Mouse (Mus musculus) midbrain, embryonic 10.5 days (tissue): ENCODE data around the gene Cetn4. TPM values are rescaled to one million over a fixed set of nuclear protein-coding genes. Genes with fewer than 3 reads are reported as not detected.

Experiments used
- DNase-seq: peaks from one replicate; pipeline ENCODE4 v3.0.0-alpha.2; 2017; ENCODE audit warnings: low spot score
- H3K27ac ChIP-seq: fragments of 300-500 bp; sonication (generic); replicated peaks from 2 replicates; pipeline ENCODE4 v1.5.1; 2016; ENCODE audit warnings: mild to moderate bottlenecking
- H3K27me3 ChIP-seq: fragments of 300-500 bp; sonication (generic); 2 replicates; pipeline ENCODE4 v1.6.1; 2016; ENCODE audit warnings: low read depth, mild to moderate bottlenecking; ENCODE audit not compliant: poor library complexity, severe bottlenecking
- H3K36me3 ChIP-seq: fragments of 300-500 bp; sonication (generic); 2 replicates; pipeline ENCODE4 v1.6.1; 2016; ENCODE audit warnings: mild to moderate bottlenecking, moderate library complexity
- H3K4me1 ChIP-seq: fragments of 300-500 bp; sonication (generic); 2 replicates; pipeline ENCODE4 v1.6.1; 2016
- H3K4me3 ChIP-seq: fragments of 300-500 bp; sonication (generic); 2 replicates; pipeline ENCODE4 v1.5.1; 2016; ENCODE audit warnings: mild to moderate bottlenecking, moderate library complexity
- H3K9me3 ChIP-seq: fragments of 300-500 bp; sonication (generic); replicated peaks from 2 replicates; pipeline ENCODE4 v1.6.1; 2016; ENCODE audit warnings: mild to moderate bottlenecking
- WGBS: fragments of 180-500 bp; shearing (Covaris S2); methylation state at CpG from one replicate; pipeline ENCODE4 v1.1.7; 2016; 5-methylcytosine and 5-hydroxymethylcytosine counted together
- polyA plus RNA-seq: library from polyadenylated mRNA; unstranded; fragments of >200 nt; fragmentation: Nextera tagmentation; extraction: Ambion mirVana; gene quantifications from 2 replicates; pipeline ENCODE4 v1.2.1, GENCODE M21; 2016

Gene Cetn4
- polyA plus RNA-seq, 1 experiment from 2014 or later, result 1.7 TPM

DNA sequence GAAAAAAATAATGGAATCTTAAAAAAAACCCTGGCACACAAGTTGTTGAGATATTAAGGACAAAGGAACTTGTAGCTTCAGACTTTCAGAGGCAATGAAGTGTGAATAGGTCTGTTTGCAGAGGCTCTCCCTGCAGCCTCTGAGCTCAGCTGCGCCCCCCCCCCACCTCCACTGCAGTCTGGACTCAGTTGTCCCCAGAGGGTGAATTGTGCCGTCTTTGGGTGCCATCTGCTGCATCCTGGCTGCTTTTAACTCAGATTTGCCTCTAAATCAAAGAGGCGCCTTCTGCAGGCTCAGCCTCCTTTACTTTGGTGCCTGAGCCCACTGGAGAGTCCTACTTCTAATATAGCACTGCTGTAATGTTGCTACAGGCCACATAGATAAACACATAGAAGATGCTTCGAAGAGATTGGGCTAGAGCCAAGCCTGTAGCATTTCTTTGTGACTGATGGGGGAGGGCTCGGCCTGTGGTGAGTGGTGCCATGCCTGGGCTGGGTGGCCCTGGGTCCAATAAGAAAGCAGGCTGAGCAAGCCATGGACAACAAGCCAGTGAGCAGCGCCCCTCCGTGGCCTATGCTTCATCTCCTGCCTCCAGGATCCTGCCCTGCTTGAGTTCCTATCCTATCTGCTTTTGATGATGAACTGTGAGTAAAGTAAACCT lies 21.5 kb downstream of the Cetn4 start:
- peaks cover 8% of the 10 kb centered on the region; the same call in 1 of the 2 replicates for H3K4me1 ChIP-seq
- H3K4me3 ChIP-seq, result no peak overlapping the region
- WGBS, result 74% methylated on average over 7 of the region's 7 CpGs
- H3K36me3 ChIP-seq, result no peaks in the 10 kb centered on the region
- no peaks in the 10 kb centered on the region for H3K27me3 ChIP-seq
- no peaks in the 10 kb centered on the region for H3K9me3 ChIP-seq
- no peak for DNase-seq
- 0 out of 2 replicates have a peak overlapping the region, but pooled peaks have one; percentile 1 for H3K27ac ChIP-seq

DNA sequence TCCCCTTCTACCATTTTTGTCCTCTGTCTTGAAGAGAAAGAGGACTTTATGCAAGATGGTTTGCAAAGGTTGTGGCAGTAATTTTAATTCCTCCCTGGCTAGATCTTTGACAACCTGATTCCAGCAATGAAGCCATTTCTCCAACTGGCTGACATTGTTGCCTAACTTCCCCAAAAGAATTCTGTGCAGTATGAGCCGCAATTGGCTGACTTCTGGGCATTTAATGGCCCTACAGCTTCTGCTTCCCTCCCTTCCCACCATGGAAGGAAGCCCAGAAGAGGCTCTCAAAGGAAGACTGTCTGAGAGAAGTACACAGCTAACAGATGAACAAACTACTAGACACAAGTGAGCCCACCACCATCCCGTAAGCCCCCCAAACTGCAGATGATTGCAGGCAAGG lies 23.3 kb downstream of the Cetn4 start:
- DNase-seq, result no peak
- 94% methylated on average over 2 of the region's 2 CpGs for WGBS
- no peak overlapping the region for H3K27ac ChIP-seq
- H3K9me3 ChIP-seq, result no peaks in the 10 kb centered on the region
- H3K27me3 ChIP-seq, result no peaks in the 10 kb centered on the region
- no peak overlapping the region for H3K4me3 ChIP-seq
- peaks cover 8% of the 10 kb centered on the region; the same call in 1 of the 2 replicates for H3K4me1 ChIP-seq
- H3K36me3 ChIP-seq, result no peaks in the 10 kb centered on the region

DNA sequence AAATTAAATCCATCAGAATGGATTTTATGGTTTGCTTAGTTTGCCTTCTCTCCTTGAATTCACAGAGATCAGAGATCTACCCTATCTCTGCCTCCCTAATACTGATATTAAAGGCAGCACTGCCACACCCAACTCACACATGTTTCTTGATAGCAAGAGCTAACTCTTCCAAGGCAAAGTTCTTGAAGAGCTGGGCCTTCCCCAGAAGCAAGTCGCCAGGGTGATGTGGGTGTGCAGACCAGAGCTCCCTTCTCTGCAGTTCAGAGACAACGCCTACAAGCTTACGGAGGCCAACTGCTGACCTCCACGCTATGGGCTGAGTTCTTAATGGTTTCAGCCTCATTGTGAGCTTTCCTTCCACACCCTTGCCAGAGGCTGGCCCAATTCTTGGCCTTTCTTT lies 29.3 kb downstream of the Cetn4 start:
- Histone ChIP-seq H3K27ac (no peak overlapping the region), H3K9me3 (no peaks in the 10 kb centered on the region), H3K4me1 (no peaks in the 10 kb centered on the region), H3K27me3 (no peaks in the 10 kb centered on the region), H3K36me3 (no peaks in the 10 kb centered on the region), H3K4me3 (no peak overlapping the region)
- no peak for DNase-seq
- WGBS, result 81% methylated on average over 4 of the region's 4 CpGs

DNA sequence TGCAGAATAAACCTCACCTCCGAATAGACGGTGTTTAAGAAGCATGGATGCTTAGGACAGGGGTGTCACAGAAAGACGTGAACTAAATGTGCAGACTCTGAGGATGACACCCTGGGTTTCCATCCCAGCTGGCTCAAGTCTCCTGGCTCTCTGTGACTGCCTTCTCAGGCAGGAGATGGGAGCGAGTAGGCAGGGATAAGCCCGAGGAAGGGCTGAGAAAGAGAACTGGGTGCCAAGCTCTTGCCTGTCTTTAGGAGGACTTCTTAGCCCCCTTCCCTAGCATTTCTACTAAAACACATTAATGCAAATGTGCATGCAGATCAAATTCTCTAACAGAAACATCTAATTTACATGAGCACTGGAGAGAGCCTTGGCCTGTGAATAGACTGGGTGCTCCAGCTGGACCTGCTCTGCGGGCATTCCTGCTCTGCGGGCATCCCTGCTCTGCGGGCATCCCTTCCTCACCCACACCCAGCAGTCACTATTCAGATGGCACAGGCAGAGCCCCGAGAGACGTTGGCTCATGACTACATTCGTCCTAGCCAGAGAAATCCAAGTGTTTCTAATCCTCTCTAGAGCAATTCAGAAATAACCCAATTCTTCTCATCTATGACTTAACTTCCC lies 30.1 kb downstream of the Cetn4 start:
- Histone ChIP-seq H3K4me3 (no peak overlapping the region), H3K27ac (no peak overlapping the region), H3K36me3 (no peaks in the 10 kb centered on the region), H3K9me3 (no peaks in the 10 kb centered on the region), H3K4me1 (no peaks in the 10 kb centered on the region), H3K27me3 (no peaks in the 10 kb centered on the region)
- DNase-seq, result no peak
- 89% methylated on average over 11 of the region's 11 CpGs for WGBS

DNA sequence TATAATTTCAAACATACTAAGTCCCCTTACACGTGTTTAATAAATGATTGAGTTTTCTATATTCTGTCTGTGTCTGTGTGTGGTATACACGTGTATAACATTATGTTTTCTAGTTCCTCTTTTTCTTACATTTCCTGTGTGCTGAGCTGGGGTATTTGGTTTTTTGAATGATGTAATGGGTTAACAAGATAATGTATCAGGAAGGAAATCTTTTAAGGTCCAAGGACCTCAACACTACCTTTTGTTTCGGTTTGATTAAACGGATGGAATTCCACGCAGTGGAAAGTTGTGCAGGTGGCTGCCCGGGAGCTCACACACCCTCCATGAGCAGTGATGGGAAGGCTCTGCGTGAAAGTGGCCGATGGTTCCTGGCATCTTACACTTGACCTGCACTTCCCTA lies 31.6 kb downstream of the Cetn4 start:
- no peak for DNase-seq
- H3K4me1 ChIP-seq, result no peaks in the 10 kb centered on the region
- no peak overlapping the region for H3K4me3 ChIP-seq
- no peaks in the 10 kb centered on the region for H3K36me3 ChIP-seq
- 87% methylated on average over 8 of the region's 8 CpGs for WGBS
- H3K9me3 ChIP-seq, result no peaks in the 10 kb centered on the region
- no peak overlapping the region for H3K27ac ChIP-seq
- no peaks in the 10 kb centered on the region for H3K27me3 ChIP-seq

DNA sequence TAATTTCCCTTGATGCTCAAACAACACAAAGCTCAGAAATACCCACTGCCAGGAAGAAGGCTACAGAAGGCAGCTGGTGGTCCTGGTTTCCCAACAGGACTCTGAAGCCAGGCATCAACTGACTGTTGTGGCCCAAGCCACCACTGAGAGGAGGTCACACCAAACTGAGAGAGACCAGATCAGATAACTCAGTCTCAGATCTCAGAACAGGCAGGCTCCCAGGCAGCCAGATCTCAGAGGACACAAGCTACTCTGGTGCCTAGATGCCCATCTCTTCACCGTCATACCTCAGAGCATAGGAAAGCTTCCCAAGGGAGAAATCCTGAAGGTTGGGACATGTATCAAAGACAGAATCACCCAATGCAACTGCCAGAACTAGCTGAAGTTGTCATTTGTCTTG lies 32.3 kb downstream of the Cetn4 start:
- H3K9me3 ChIP-seq, result no peaks in the 10 kb centered on the region
- 92% methylated on average over 1 of the region's 1 CpGs for WGBS

DNA sequence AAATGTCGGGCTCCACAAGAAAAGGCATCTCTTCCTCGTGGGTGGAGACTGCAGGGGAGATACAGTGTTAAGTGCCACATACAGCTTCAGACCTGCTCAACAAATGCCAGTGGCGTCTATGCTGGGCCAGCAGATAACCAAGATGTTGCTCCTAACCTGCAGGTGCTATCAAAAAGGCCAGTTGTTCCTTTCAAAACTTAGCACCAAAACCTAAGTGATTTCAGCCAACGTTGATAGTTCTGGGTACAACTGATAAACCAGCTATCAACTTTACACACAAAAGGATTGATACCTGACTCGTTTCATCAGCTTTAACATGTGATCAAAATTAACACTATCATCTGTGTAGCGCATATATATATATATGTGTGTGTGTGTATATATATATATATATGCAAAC lies 37.8 kb downstream of the Cetn4 start:
- no peak overlapping the region for H3K4me3 ChIP-seq
- WGBS, result 82% methylated on average over 6 of the region's 6 CpGs
- no peak overlapping the region for H3K27ac ChIP-seq
- no peak for DNase-seq
- H3K4me1 ChIP-seq, result no peaks in the 10 kb centered on the region
- no peaks in the 10 kb centered on the region for H3K36me3 ChIP-seq
- no peaks in the 10 kb centered on the region for H3K27me3 ChIP-seq
- H3K9me3 ChIP-seq, result no peaks in the 10 kb centered on the region

More for the DNA sequence above, 32.3 kb downstream of the Cetn4 start:
- DNase-seq, result no peak
- Histone ChIP-seq H3K36me3 (no peaks in the 10 kb centered on the region), H3K27me3 (no peaks in the 10 kb centered on the region), H3K4me1 (no peaks in the 10 kb centered on the region), H3K4me3 (no peak overlapping the region), H3K27ac (no peak overlapping the region)

DNA sequence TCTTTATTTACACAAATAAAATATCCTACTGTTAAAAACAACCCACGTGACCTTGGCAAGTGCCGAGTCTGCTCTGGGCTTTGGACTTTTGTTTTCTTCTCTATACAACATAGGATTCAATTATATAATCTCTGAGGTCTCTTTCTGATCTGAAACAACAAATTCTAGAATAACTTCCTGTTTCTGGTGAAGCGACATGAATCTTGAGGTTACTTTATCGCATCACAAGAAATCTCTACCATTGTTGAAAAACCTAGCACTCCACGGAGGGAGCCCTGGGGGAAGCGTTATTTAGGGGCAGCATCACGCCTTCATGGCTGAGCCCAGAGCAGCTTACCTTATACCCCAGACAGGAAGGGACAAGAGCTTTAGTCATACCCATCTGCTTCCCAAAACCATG lies 39.4 kb downstream of the Cetn4 start:
- Histone ChIP-seq H3K4me1 (no peaks in the 10 kb centered on the region), H3K9me3 (no peaks in the 10 kb centered on the region), H3K4me3 (no peak overlapping the region), H3K27ac (no peak overlapping the region), H3K27me3 (no peaks in the 10 kb centered on the region), H3K36me3 (no peaks in the 10 kb centered on the region)
- DNase-seq, result no peak
- 89% methylated on average over 7 of the region's 7 CpGs for WGBS

DNA sequence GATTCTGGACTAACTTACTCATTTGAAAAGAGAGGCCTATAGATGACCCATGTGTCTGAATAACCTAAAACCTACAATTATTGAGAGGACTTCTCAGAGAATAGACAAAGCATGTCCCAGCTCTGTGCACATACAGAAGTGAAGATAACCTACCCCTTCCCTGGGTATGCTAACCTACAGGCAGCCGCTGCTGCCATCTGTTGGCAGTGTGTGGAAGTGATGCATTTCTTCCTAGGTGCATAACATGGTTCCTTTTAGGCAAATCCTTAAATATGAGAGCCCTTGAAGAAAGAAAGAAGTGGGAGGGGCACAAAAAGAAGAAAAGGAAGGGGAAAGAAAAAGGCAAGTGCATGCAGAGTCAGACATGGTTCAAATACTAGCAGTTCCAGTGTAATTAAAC lies 41.3 kb downstream of the Cetn4 start:
- Histone ChIP-seq H3K27me3 (no peaks in the 10 kb centered on the region), H3K27ac (no peak overlapping the region), H3K36me3 (no peaks in the 10 kb centered on the region), H3K9me3 (no peaks in the 10 kb centered on the region), H3K4me3 (no peak overlapping the region), H3K4me1 (no peaks in the 10 kb centered on the region)
- 7% methylated on average over 1 of the region's 1 CpGs for whole genome bisulfite sequencing
- peak; percentile 31 for DNase-seq

DNA sequence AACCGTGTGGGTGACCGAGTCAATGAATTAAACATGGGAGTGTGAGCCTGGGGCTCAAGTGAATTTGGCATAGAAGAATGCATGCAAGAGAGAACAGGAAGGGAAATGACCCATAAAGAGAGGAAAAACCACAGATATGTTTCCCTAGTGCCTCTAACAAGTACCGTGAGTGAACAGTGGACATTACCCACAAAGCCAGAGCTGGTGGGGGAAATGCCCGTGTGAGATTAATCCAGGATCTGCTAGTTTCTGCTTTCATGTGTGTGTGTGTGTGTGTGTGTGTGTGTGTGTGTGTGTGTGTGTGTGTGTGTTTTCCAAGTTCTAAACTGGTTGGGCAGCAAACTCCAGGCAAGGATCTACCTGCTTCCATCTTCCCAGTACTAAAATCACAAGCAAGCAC lies 42.6 kb downstream of the Cetn4 start:
- Histone ChIP-seq H3K36me3 (no peaks in the 10 kb centered on the region), H3K27me3 (no peaks in the 10 kb centered on the region), H3K4me1 (no peaks in the 10 kb centered on the region), H3K9me3 (no peaks in the 10 kb centered on the region), H3K27ac (no peak overlapping the region), H3K4me3 (no peak overlapping the region)
- WGBS, result 90% methylated on average over 4 of the region's 4 CpGs
- DNase-seq, result no peak

DNA sequence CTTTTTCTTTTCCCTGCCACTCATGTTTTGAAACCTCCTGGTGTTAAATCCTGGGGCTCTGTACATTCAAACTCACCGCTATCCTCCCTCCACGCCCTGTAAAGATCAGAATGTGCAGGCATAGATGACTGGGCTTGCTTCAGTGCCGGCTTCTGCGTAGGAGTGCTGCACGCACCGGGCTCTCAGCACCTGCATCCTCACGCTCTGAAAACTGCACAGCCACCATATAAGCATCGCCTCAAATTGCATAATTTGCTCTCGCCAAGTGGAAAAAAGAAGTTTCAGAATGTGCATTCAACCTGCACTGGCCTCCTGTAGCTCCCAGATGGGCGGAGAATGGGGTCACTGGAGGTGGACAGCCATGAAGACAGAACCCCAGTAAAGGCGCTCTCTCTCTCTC lies 44.2 kb downstream of the Cetn4 start:
- H3K27me3 ChIP-seq, result no peaks in the 10 kb centered on the region
- DNase-seq, result no peak
- no peaks in the 10 kb centered on the region for H3K36me3 ChIP-seq
- H3K4me3 ChIP-seq, result no peak overlapping the region
- H3K4me1 ChIP-seq, result no peaks in the 10 kb centered on the region
- no peaks in the 10 kb centered on the region for H3K9me3 ChIP-seq
- 85% methylated on average over 11 of the region's 11 CpGs for WGBS
- H3K27ac ChIP-seq, result no peak overlapping the region

DNA sequence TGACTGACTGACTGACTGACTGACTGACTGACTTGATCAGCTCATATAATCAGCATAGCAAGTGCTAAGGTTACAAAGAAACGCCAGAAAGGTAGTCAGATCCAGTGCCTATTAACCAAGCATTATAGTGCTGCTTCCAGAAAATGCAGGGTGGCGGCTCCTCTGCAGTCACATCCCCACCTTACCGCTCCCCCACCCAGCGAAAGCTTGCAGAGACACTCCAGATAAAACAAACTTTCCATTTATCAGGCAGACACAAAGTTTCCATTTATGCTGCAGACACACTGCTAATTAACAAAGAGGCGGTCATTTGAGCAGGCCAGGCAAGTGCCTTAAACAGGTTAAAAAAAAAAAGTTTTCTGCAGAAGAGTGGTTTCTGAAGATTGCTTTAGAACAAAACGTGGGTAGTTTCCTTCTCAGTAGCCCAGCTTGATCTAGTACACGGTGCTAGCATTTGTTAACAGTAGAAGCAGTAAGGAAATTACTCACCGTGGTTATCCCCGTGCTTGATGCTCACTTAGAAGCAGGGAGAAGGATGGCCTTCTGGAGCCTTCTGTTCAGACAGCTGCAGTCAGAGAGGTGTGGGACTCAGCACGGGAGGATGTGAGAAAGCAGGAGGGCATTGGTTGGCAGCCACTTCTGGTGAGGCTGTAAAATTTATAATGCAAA lies 53.0 kb downstream of the Cetn4 start:
- H3K36me3 ChIP-seq, result no peaks in the 10 kb centered on the region
- 83% methylated on average over 10 of the region's 10 CpGs for WGBS
- H3K4me3 ChIP-seq, result no peak overlapping the region
- no peak overlapping the region for H3K27ac ChIP-seq
- no peak for DNase-seq
- no peaks in the 10 kb centered on the region for H3K4me1 ChIP-seq
- H3K27me3 ChIP-seq, result no peaks in the 10 kb centered on the region
- no peaks in the 10 kb centered on the region for H3K9me3 ChIP-seq

DNA sequence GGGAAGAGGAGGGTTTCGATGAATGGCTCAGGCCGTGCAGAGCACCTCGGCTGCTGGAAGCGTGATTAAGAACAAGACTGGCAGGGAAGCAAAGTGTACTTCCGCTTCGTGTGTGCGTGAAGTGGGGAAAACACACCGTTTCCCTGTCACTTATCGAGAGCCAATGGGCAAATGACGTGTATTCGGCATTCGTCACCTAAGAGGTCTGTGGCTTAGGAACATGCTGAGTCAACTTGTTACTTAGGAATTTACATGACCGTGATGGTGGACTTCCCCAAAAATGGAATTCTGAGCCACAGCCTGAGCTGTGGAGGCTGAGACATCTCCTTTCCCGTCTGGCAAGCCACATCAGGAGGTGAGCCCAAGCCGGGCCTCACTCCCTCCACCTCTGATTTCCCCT lies 54.7 kb downstream of the Cetn4 start:
- no peak for DNase-seq
- H3K36me3 ChIP-seq, result no peaks in the 10 kb centered on the region
- H3K27me3 ChIP-seq, result no peaks in the 10 kb centered on the region
- H3K4me3 ChIP-seq, result no peak overlapping the region
- no peaks in the 10 kb centered on the region for H3K9me3 ChIP-seq
- no peak overlapping the region for H3K27ac ChIP-seq
- 90% methylated on average over 15 of the region's 15 CpGs for WGBS
- H3K4me1 ChIP-seq, result no peaks in the 10 kb centered on the region
